Mouse (Mus musculus) thymus, postnatal 10 days (tissue): ENCODE data around the gene Abcg4.

Experiments used
- DNase-seq, 2 experiments: peaks; one replicate each; pipeline ENCODE4 v3.0.0; 2021; ENCODE audit warnings: low spot score in 2 of 2

The Abcg4 gene

GRCm38 (mm10) chr9:44239447-44239846, 49.0 kb downstream of the Abcg4 start:
- peak; percentile 79 to 95 for DNase-seq

- peak; percentile 80 to 83 for DNase-seq
Measured at GRCm38 (mm10) chr9:44238501-44239190, 49.8 kb downstream of the Abcg4 start.

GRCm38 (mm10) chr9:44237128-44237527, 51.3 kb downstream of the Abcg4 start:
- no peak for DNase-seq

- DNase-seq, result no peak
Measured at GRCm38 (mm10) chr9:44236601-44237000, 51.8 kb downstream of the Abcg4 start.

GRCm38 (mm10) chr9:44234479-44235427, 53.7 kb downstream of the Abcg4 start:
- peak; percentile 70 to 75 for DNase-seq

- peak; percentile 98 to 99 for DNase-seq
Measured at GRCm38 (mm10) chr9:44233802-44234478, 54.5 kb downstream of the Abcg4 start, which contains the start of gene Cbl. TSS of gene Cbl (minus strand) at chr9:44234049.

GRCm38 (mm10) chr9:44233021-44233801, 55.2 kb downstream of the Abcg4 start:
- DNase-seq, result peak; percentile 69 to 73

GRCm38 (mm10) chr9:44231609-44232008, 56.8 kb downstream of the Abcg4 start:
- no peak for DNase-seq

GRCm38 (mm10) chr9:44225993-44226392, 62.4 kb downstream of the Abcg4 start:
- DNase-seq, result no peak
